Mouse (Mus musculus): Measurements from ENCODE around the gene Zbtb44. TPM values are rescaled to one million over a fixed set of nuclear protein-coding genes. Genes with fewer than 3 reads are reported as not detected.
"Not testable (repeated sequence)": the region's sequence is repeated elsewhere in the genome, so short reads cannot be mapped to it uniquely, and the experiment has no call there.

Gene Zbtb44
- polyA plus RNA-seq, 1 experiment from 2014 or later: 7.1 TPM

GRCm38 (mm10) chr9:31017616-31018015, 12.8 kb upstream of the Zbtb44 start:
- H3K4me2 ChIP-seq (replicated peaks): no peak overlapping the region
- H3K4me1 ChIP-seq: no peaks in the 10 kb centered on the region
- WGBS: 70% methylated on average over 4 of the region's 4 CpGs

GRCm38 (mm10) chr9:31018158-31018557, 12.3 kb upstream of the Zbtb44 start:
- H3K36me3 ChIP-seq: no peaks in the 10 kb centered on the region
- no peak for ATAC-seq (ENCODE audit: low FRiP score)
- no peak overlapping the region for H3K27ac ChIP-seq
- no peak overlapping the region for H3K4me3 ChIP-seq
- H3K4me2 ChIP-seq (replicated peaks): no peak overlapping the region
- 93% methylated on average over 3 of the region's 3 CpGs for WGBS
- no peaks in the 10 kb centered on the region for H3K9me3 ChIP-seq (replicated peaks)
- H3K27me3 ChIP-seq: no peaks in the 10 kb centered on the region
- no peaks in the 10 kb centered on the region for H3K4me1 ChIP-seq
- no peak overlapping the region for H3K9ac ChIP-seq

More at GRCm38 (mm10) chr9:31017616-31018015, 12.8 kb upstream of the Zbtb44 start:
- Histone ChIP-seq H3K27ac (no peak overlapping the region), H3K36me3 (no peaks in the 10 kb centered on the region), H3K4me3 (no peak overlapping the region), H3K9ac (no peak overlapping the region), H3K27me3 (no peaks in the 10 kb centered on the region), H3K9me3 (replicated peaks) (no peaks in the 10 kb centered on the region)
- no peak for ATAC-seq (ENCODE audit: low FRiP score)

- no peaks in the 10 kb centered on the region for H3K4me1 ChIP-seq
- H3K36me3 ChIP-seq: no peaks in the 10 kb centered on the region
- no peak overlapping the region for H3K9ac ChIP-seq
- H3K4me3 ChIP-seq: no peak overlapping the region
- H3K27ac ChIP-seq: no peak overlapping the region
- no peak for ATAC-seq (ENCODE audit: low FRiP score)
- H3K27me3 ChIP-seq: no peaks in the 10 kb centered on the region
- no peaks in the 10 kb centered on the region for H3K9me3 ChIP-seq (replicated peaks)
- no peak overlapping the region for H3K4me2 ChIP-seq (replicated peaks)
These were observed 11.7 kb upstream of the Zbtb44 start for GRCm38 (mm10) chr9:31018705-31019104.

GRCm38 (mm10) chr9:31028251-31028650, 2.2 kb upstream of the Zbtb44 start:
- Histone ChIP-seq H3K4me3 (no peak overlapping the region), H3K27me3 (no peaks in the 10 kb centered on the region), H3K9ac (no peak overlapping the region), H3K9me3 (replicated peaks) (no peaks in the 10 kb centered on the region), H3K27ac (no peak overlapping the region), H3K4me1 (peaks cover 14% of the 10 kb centered on the region), H3K36me3 (no peaks in the 10 kb centered on the region), H3K4me2 (replicated peaks) (no peak overlapping the region)
- ATAC-seq (ENCODE audit: low FRiP score): no peak
- WGBS: 83% methylated on average over 4 of the region's 4 CpGs

- Histone ChIP-seq H3K36me3 (peaks cover 3% of the 10 kb centered on the region; the same call in 1 of the 2 replicates), H3K27me3 (no peaks in the 10 kb centered on the region), H3K4me3 (peak overlapping the region; percentile 64), H3K9me3 (replicated peaks) (no peaks in the 10 kb centered on the region), H3K4me2 (replicated peaks) (peak overlapping the region; percentile 67), H3K27ac (peak overlapping the region; percentile 98), H3K9ac (peak overlapping the region; percentile 88), H3K4me1 (peaks cover 14% of the 10 kb centered on the region)
- ATAC-seq (ENCODE audit: low FRiP score): peak; percentile 97
- under 1% methylated on average over 55 of the region's 57 CpGs for WGBS
These were observed 513 bp upstream of the Zbtb44 start for GRCm38 (mm10) chr9:31029751-31030511.

GRCm38 (mm10) chr9:31031414-31031843, 985 bp downstream of the Zbtb44 start:
- Histone ChIP-seq H3K4me3 (peak overlapping the region; percentile 64), H3K4me1 (peaks cover 14% of the 10 kb centered on the region)

GRCm38 (mm10) chr9:31032546-31032945, 2.1 kb downstream of the Zbtb44 start:
- H3K4me3 ChIP-seq: no peak overlapping the region
- peak overlapping the region; percentile 21; the same call in 1 of the 2 replicates for H3K4me2 ChIP-seq (replicated peaks)
- peaks cover 14% of the 10 kb centered on the region for H3K4me1 ChIP-seq
- no peak overlapping the region for H3K27ac ChIP-seq
- H3K9ac ChIP-seq: no peak overlapping the region
- no peaks in the 10 kb centered on the region for H3K9me3 ChIP-seq (replicated peaks)
- no peak for ATAC-seq (ENCODE audit: low FRiP score)
- no peaks in the 10 kb centered on the region for H3K27me3 ChIP-seq
- H3K36me3 ChIP-seq: peaks cover 3% of the 10 kb centered on the region; the same call in 1 of the 2 replicates

More at GRCm38 (mm10) chr9:31031414-31031843, 985 bp downstream of the Zbtb44 start:
- H3K36me3 ChIP-seq: peaks cover 3% of the 10 kb centered on the region; the same call in 1 of the 2 replicates
- peak overlapping the region; percentile 98 for H3K27ac ChIP-seq
- peak overlapping the region; percentile 67 for H3K4me2 ChIP-seq (replicated peaks)
- ATAC-seq (ENCODE audit: low FRiP score): no peak
- 16% methylated on average over 8 of the region's 8 CpGs for WGBS
- peak overlapping the region; percentile 88 for H3K9ac ChIP-seq
- no peaks in the 10 kb centered on the region for H3K27me3 ChIP-seq
- H3K9me3 ChIP-seq (replicated peaks): no peaks in the 10 kb centered on the region

- no peak overlapping the region for H3K9ac ChIP-seq
- H3K4me3 ChIP-seq: no peak overlapping the region
- H3K27me3 ChIP-seq: no peaks in the 10 kb centered on the region
- 98% methylated on average over 5 of the region's 5 CpGs for whole genome bisulfite sequencing
- no peak for ATAC-seq (ENCODE audit: low FRiP score)
- no peaks in the 10 kb centered on the region for H3K9me3 ChIP-seq (replicated peaks)
- no peaks in the 10 kb centered on the region for H3K36me3 ChIP-seq
- H3K4me1 ChIP-seq: no peaks in the 10 kb centered on the region
- H3K27ac ChIP-seq: no peak overlapping the region
- H3K4me2 ChIP-seq (replicated peaks): no peak overlapping the region
These were observed 19.8 kb downstream of the Zbtb44 start for GRCm38 (mm10) chr9:31050208-31050607.

GRCm38 (mm10) chr9:31051509-31051908, 21.1 kb downstream of the Zbtb44 start:
- not testable (repeated sequence) for H3K4me1 ChIP-seq

GRCm38 (mm10) chr9:31058723-31059122, 28.3 kb downstream of the Zbtb44 start:
- Histone ChIP-seq H3K4me1 (no peaks in the 10 kb centered on the region), H3K27me3 (no peaks in the 10 kb centered on the region), H3K27ac (no peak overlapping the region), H3K4me2 (replicated peaks) (no peak overlapping the region), H3K4me3 (no peak overlapping the region), H3K36me3 (peaks cover 26% of the 10 kb centered on the region), H3K9ac (no peak overlapping the region), H3K9me3 (replicated peaks) (no peaks in the 10 kb centered on the region)
- WGBS: 82% methylated on average over 2 of the region's 2 CpGs
- ATAC-seq (ENCODE audit: low FRiP score): no peak

More at GRCm38 (mm10) chr9:31051509-31051908, 21.1 kb downstream of the Zbtb44 start:
- H3K4me3 ChIP-seq; H3K9me3 ChIP-seq (replicated peaks); H3K27me3 ChIP-seq; H3K9ac ChIP-seq; H3K4me2 ChIP-seq (replicated peaks); H3K36me3 ChIP-seq; ATAC-seq (ENCODE audit: low FRiP score); H3K27ac ChIP-seq: not testable (repeated sequence)
- 97% methylated on average over 6 of the region's 6 CpGs for WGBS

- Histone ChIP-seq H3K4me2 (replicated peaks) (no peak overlapping the region), H3K27ac (no peak overlapping the region), H3K9me3 (replicated peaks) (no peaks in the 10 kb centered on the region), H3K9ac (no peak overlapping the region), H3K36me3 (peaks cover 14% of the 10 kb centered on the region), H3K27me3 (no peaks in the 10 kb centered on the region), H3K4me3 (no peak overlapping the region), H3K4me1 (no peaks in the 10 kb centered on the region)
- WGBS: 92% methylated on average over 8 of the region's 8 CpGs
- ATAC-seq (ENCODE audit: low FRiP score): no peak
These were observed 40.3 kb downstream of the Zbtb44 start for GRCm38 (mm10) chr9:31070706-31071105.

- H3K27me3 ChIP-seq: no peaks in the 10 kb centered on the region
- H3K9me3 ChIP-seq (replicated peaks): no peaks in the 10 kb centered on the region
- no peak overlapping the region for H3K27ac ChIP-seq
- H3K36me3 ChIP-seq: peaks cover 5% of the 10 kb centered on the region
- H3K4me3 ChIP-seq: no peak overlapping the region
- ATAC-seq (ENCODE audit: low FRiP score): no peak
- WGBS: 93% methylated on average over 5 of the region's 5 CpGs
- no peaks in the 10 kb centered on the region for H3K4me1 ChIP-seq
- H3K9ac ChIP-seq: no peak overlapping the region
- H3K4me2 ChIP-seq (replicated peaks): no peak overlapping the region
These were observed 41.8 kb downstream of the Zbtb44 start for GRCm38 (mm10) chr9:31072256-31072655.

- Histone ChIP-seq H3K4me3 (no peak overlapping the region), H3K4me1 (no peaks in the 10 kb centered on the region), H3K27me3 (no peaks in the 10 kb centered on the region), H3K9ac (no peak overlapping the region), H3K36me3 (peaks cover under 1% of the 10 kb centered on the region), H3K9me3 (replicated peaks) (no peaks in the 10 kb centered on the region), H3K4me2 (replicated peaks) (no peak overlapping the region), H3K27ac (no peak overlapping the region)
- ATAC-seq (ENCODE audit: low FRiP score): no peak
- WGBS: 71% methylated on average over 7 of the region's 7 CpGs
These were observed 43.4 kb downstream of the Zbtb44 start for GRCm38 (mm10) chr9:31073797-31074196.

All from hindbrain, embryonic 12.5 days (tissue).